Mouse (Mus musculus): Measurements from ENCODE around the gene Bmp7. TPM values are rescaled to one million over a fixed set of nuclear protein-coding genes. Genes with fewer than 3 reads are reported as not detected.

Gene Bmp7
- total and polyA plus RNA-seq, 3 experiments, result 0.05 TPM; not detected in 2

DNA sequence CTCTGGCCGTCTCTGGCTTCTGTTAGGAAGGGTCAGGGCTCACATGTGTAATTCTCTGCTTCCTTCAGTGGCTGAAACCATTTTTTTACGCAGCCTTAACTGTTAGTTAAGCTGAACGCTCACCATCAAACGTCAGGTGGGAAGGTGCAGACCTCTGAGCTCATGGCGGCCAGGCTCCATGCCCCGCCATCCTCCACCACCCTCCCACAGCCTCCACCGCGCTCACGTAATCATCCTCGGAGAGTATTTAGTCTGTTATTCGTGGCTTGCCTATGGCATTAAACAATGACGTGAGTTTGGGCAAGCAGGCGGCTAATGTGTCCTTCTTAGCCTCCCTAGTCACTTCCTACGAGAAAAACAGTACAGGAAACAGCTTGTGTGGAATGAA is 76.7 kb downstream of the Bmp7 start:
- Histone ChIP-seq H3K36me3 (replicated peaks) (no peaks in the 10 kb centered on the region), H3K9me3 (replicated peaks) (peaks cover 92% of the 10 kb centered on the region), H3K4me3 (ENCODE audit: low read depth, low read length) (no peak overlapping the region), H3K27me3 (ENCODE audit: insufficient read depth, low read length) (no peaks in the 10 kb centered on the region; the same call in 1 of the 2 replicates), H3K4me1 (ENCODE audit: insufficient read depth, low read depth, low read length) (no peaks in the 10 kb centered on the region)
- no peak for DNase-seq (ENCODE audit: low spot score)
- no peak for ATAC-seq (ENCODE audit: extremely low read depth, insufficient number of reproducible peaks, low FRiP score, poor library complexity, severe bottlenecking)
- TF ChIP-seq POLR2AphosphoS5 (IDR thresholded peaks at IDR 0.05; ENCODE audit: insufficient replicate concordance, low read depth, low read length) (no peak), TAL1 (conservative IDR thresholded peaks at IDR 0.05; ENCODE audit: low read depth, low read length) (no peak), GATA1 (IDR thresholded peaks at IDR 0.05; ENCODE audit: borderline replicate concordance, low read length) (no peak), GATA2 (IDR thresholded peaks at IDR 0.05; ENCODE audit: borderline replicate concordance, low read depth, low read length) (no peak), CTCF (IDR thresholded peaks at IDR 0.05; ENCODE audit: low read depth, low read length) (no peak)

DNA sequence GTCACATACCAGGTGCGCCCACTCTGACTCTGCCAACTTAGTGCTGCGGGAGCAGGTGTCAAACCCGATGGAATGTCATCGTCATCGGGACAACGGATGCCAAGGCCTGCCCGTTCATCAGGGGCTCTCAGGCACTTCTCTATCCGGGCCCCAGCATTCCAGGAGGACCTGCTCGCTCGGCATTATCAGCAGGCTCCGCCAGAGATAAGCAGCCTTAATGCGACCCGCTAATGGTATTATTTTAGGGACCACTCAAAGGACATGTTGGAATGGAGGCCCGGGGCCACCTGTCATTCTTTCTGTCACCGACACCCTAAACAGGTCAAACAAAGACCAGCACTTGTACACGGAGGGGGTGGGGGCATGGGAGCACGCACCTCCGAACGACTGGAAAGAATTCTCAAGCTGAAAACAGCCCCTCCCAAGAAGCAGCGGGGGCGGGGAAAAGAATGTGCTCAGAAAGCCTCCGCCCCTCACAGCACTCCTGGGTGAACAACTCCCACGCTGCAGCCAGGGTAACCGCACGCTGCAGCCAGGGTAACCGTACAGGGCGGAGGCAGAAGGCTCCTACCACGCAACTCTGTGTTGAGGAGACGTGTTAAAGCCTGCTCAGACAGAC is 77.2 kb downstream of the Bmp7 start:
- Histone ChIP-seq H3K9me3 (replicated peaks) (peaks cover 94% of the 10 kb centered on the region), H3K4me1 (ENCODE audit: insufficient read depth, low read depth, low read length) (no peaks in the 10 kb centered on the region), H3K4me3 (ENCODE audit: low read depth, low read length) (peak overlapping the region; percentile 27; the same call in 1 of the 2 replicates), H3K27me3 (ENCODE audit: insufficient read depth, low read length) (no peaks in the 10 kb centered on the region; the same call in 1 of the 2 replicates), H3K36me3 (replicated peaks) (no peaks in the 10 kb centered on the region)
- DNase-seq (ENCODE audit: low spot score) (no peak), ATAC-seq (ENCODE audit: extremely low read depth, insufficient number of reproducible peaks, low FRiP score, poor library complexity, severe bottlenecking) (no peak)
- TF ChIP-seq CTCF (IDR thresholded peaks at IDR 0.05; ENCODE audit: low read depth, low read length) (no peak), GATA1 (IDR thresholded peaks at IDR 0.05; ENCODE audit: borderline replicate concordance, low read length) (no peak), GATA2 (IDR thresholded peaks at IDR 0.05; ENCODE audit: borderline replicate concordance, low read depth, low read length) (no peak), TAL1 (conservative IDR thresholded peaks at IDR 0.05; ENCODE audit: low read depth, low read length) (no peak), POLR2AphosphoS5 (IDR thresholded peaks at IDR 0.05; ENCODE audit: insufficient replicate concordance, low read depth, low read length) (no peak)

DNA sequence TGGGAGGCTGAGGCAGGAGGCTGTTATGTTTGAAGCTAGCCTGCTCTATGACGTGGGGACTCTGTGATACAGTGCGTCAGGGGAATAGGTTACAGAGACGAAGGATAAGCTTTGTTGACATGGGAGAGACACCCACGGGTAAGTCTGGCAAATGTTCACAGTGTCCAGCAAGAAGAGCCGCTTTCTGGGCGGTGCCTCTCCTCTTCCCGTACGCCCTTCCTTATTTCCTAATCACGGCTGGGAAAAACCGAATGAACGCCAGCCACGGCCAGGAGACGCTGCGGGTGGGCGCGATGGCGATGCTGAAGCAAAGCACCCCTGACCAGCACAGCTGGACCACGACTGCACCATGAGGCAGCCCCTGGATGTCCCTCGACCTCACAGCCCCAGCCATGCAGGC is 77.7 kb downstream of the Bmp7 start:
- H3K4me1 ChIP-seq (ENCODE audit: insufficient read depth, low read depth, low read length), result no peaks in the 10 kb centered on the region
- ATAC-seq (ENCODE audit: extremely low read depth, insufficient number of reproducible peaks, low FRiP score, poor library complexity, severe bottlenecking), result no peak
- H3K4me3 ChIP-seq (ENCODE audit: low read depth, low read length), result peak overlapping the region; percentile 27; the same call in 1 of the 2 replicates
- no peaks in the 10 kb centered on the region; the same call in 1 of the 2 replicates for H3K27me3 ChIP-seq (ENCODE audit: insufficient read depth, low read length)
- no peak for TF ChIP-seq GATA2 (IDR thresholded peaks at IDR 0.05; ENCODE audit: borderline replicate concordance, low read depth, low read length)
- no peak for TF ChIP-seq CTCF (IDR thresholded peaks at IDR 0.05; ENCODE audit: low read depth, low read length)
- TF ChIP-seq TAL1 (conservative IDR thresholded peaks at IDR 0.05; ENCODE audit: low read depth, low read length), result no peak
- TF ChIP-seq GATA1 (IDR thresholded peaks at IDR 0.05; ENCODE audit: borderline replicate concordance, low read length), result no peak
- no peak for DNase-seq (ENCODE audit: low spot score)
- H3K9me3 ChIP-seq (replicated peaks), result peaks cover 95% of the 10 kb centered on the region
- H3K36me3 ChIP-seq (replicated peaks), result no peaks in the 10 kb centered on the region

DNA sequence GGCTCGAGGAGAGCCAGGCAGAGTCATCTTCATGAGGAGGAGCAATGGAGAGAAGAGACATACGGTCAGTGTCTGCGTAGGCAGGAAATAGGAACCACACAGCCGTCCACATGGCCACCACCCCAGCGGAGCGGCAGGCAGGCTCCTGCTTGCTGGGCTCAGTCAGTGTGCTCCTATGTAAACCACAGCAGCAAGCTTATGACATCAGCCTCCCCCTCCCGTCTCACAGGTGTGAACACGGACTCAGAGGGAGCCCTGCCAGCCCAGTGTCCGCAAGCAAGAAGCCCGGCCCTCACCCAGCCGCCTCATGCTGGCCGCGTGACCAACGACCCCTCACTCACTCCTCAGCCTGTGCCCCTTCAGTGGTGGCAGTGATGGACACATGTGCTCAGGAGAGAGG is 78.5 kb downstream of the Bmp7 start:
- Histone ChIP-seq H3K4me1 (ENCODE audit: insufficient read depth, low read depth, low read length) (no peaks in the 10 kb centered on the region), H3K36me3 (replicated peaks) (no peaks in the 10 kb centered on the region), H3K9me3 (replicated peaks) (peaks cover 95% of the 10 kb centered on the region), H3K4me3 (ENCODE audit: low read depth, low read length) (no peak overlapping the region), H3K27me3 (ENCODE audit: insufficient read depth, low read length) (no peaks in the 10 kb centered on the region; the same call in 1 of the 2 replicates)
- TF ChIP-seq GATA1 (IDR thresholded peaks at IDR 0.05; ENCODE audit: borderline replicate concordance, low read length) (no peak), CTCF (IDR thresholded peaks at IDR 0.05; ENCODE audit: low read depth, low read length) (no peak), GATA2 (IDR thresholded peaks at IDR 0.05; ENCODE audit: borderline replicate concordance, low read depth, low read length) (no peak), TAL1 (conservative IDR thresholded peaks at IDR 0.05; ENCODE audit: low read depth, low read length) (no peak), POLR2AphosphoS5 (IDR thresholded peaks at IDR 0.05; ENCODE audit: insufficient replicate concordance, low read depth, low read length) (no peak)
- DNase-seq (ENCODE audit: low spot score) (no peak), ATAC-seq (ENCODE audit: extremely low read depth, insufficient number of reproducible peaks, low FRiP score, poor library complexity, severe bottlenecking) (no peak)

DNA sequence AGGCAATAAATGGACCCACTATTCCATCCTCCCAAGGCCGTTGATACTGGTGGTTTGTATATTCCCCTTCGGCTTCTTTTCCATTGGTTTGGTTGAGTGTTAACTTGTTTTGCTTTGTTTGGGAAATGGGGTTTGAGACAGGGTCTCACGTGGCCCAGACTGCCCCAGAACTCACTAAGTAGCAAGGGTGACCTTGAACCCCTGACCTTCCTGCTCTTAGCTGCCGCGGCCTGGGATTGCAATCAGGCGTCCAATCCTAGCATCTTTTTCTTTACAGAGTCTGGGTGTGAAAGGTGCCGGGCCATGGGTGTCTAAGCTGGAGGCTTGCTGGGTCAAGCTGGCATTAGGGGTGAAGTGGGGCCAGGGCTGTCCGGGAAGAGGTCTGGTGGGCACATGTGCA is 79.5 kb downstream of the Bmp7 start:
- no peak for TF ChIP-seq GATA1 (IDR thresholded peaks at IDR 0.05; ENCODE audit: borderline replicate concordance, low read length)
- TF ChIP-seq POLR2AphosphoS5 (IDR thresholded peaks at IDR 0.05; ENCODE audit: insufficient replicate concordance, low read depth, low read length), result no peak
- TF ChIP-seq CTCF (IDR thresholded peaks at IDR 0.05; ENCODE audit: low read depth, low read length), result no peak
- no peak for TF ChIP-seq GATA2 (IDR thresholded peaks at IDR 0.05; ENCODE audit: borderline replicate concordance, low read depth, low read length)
- no peak for TF ChIP-seq TAL1 (conservative IDR thresholded peaks at IDR 0.05; ENCODE audit: low read depth, low read length)
- Histone ChIP-seq H3K4me1 (ENCODE audit: insufficient read depth, low read depth, low read length) (no peaks in the 10 kb centered on the region), H3K9me3 (replicated peaks) (peaks cover 95% of the 10 kb centered on the region), H3K27me3 (ENCODE audit: insufficient read depth, low read length) (no peaks in the 10 kb centered on the region; the same call in 1 of the 2 replicates), H3K4me3 (ENCODE audit: low read depth, low read length) (no peak overlapping the region), H3K36me3 (replicated peaks) (no peaks in the 10 kb centered on the region)
- ATAC-seq (ENCODE audit: extremely low read depth, insufficient number of reproducible peaks, low FRiP score, poor library complexity, severe bottlenecking) (no peak), DNase-seq (ENCODE audit: low spot score) (no peak)

DNA sequence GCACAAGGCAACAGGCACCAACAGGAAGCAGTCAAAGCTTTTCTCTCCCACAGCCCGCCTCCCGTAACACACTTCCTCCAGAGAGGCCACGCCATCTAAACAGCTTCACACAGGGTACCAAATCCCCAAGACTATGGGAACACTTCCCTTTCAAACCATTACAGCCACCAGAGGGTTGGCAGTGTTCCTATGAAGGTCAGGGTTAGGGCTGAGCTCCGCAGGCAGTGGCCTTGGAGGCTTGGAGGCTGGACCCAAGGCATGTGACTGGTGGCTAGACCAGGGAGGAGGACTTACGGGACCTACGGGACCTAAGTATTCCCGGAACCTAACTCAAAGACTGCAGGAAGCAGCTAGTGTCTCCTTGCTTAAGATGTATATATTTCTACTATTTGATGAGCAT is 80.0 kb downstream of the Bmp7 start:
- TF ChIP-seq POLR2AphosphoS5 (IDR thresholded peaks at IDR 0.05; ENCODE audit: insufficient replicate concordance, low read depth, low read length) (no peak), GATA2 (IDR thresholded peaks at IDR 0.05; ENCODE audit: borderline replicate concordance, low read depth, low read length) (no peak), TAL1 (conservative IDR thresholded peaks at IDR 0.05; ENCODE audit: low read depth, low read length) (no peak), CTCF (IDR thresholded peaks at IDR 0.05; ENCODE audit: low read depth, low read length) (no peak), GATA1 (IDR thresholded peaks at IDR 0.05; ENCODE audit: borderline replicate concordance, low read length) (no peak)
- no peak for ATAC-seq (ENCODE audit: extremely low read depth, insufficient number of reproducible peaks, low FRiP score, poor library complexity, severe bottlenecking)
- Histone ChIP-seq H3K4me1 (ENCODE audit: insufficient read depth, low read depth, low read length) (no peaks in the 10 kb centered on the region), H3K9me3 (replicated peaks) (peaks cover 95% of the 10 kb centered on the region), H3K27me3 (ENCODE audit: insufficient read depth, low read length) (no peaks in the 10 kb centered on the region; the same call in 1 of the 2 replicates), H3K36me3 (replicated peaks) (no peaks in the 10 kb centered on the region), H3K4me3 (ENCODE audit: low read depth, low read length) (no peak overlapping the region)
- DNase-seq (ENCODE audit: low spot score), result no peak

Measured in G1E (cell line).